Mouse (Mus musculus) hematopoietic stem cell, adult 5-6 weeks (primary cell): ENCODE measurements at regions not wholly inside any gene's neighbourhood (a gene's known extent, or its start where the extent isn't known, plus 50 kb on each side); places are given as distances from the start of the nearest gene placed in this dataset.
"Not testable (repeated sequence)": the region's sequence is repeated elsewhere in the genome, so short reads cannot be mapped to it uniquely, and the experiment has no call there.

Experiments
- ATAC-seq, 2 experiments: fragments of 125-278 bp in 1 of 2; replicated peaks in 1 of 2; 2 replicates each; pipeline ENCODE4 v1.8.0; 2016 to 2017; ENCODE audit warnings: inconsistent platforms in 2 of 2, mild to moderate bottlenecking in 2 of 2, moderate number of reproducible peaks in 2 of 2, low read depth in 1 of 2, moderate TSS enrichment in 1 of 2; ENCODE audit not compliant: low FRiP score in 2 of 2, poor library complexity in 2 of 2, severe bottlenecking in 2 of 2, insufficient read depth in 1 of 2, low TSS enrichment in 1 of 2

DNA sequence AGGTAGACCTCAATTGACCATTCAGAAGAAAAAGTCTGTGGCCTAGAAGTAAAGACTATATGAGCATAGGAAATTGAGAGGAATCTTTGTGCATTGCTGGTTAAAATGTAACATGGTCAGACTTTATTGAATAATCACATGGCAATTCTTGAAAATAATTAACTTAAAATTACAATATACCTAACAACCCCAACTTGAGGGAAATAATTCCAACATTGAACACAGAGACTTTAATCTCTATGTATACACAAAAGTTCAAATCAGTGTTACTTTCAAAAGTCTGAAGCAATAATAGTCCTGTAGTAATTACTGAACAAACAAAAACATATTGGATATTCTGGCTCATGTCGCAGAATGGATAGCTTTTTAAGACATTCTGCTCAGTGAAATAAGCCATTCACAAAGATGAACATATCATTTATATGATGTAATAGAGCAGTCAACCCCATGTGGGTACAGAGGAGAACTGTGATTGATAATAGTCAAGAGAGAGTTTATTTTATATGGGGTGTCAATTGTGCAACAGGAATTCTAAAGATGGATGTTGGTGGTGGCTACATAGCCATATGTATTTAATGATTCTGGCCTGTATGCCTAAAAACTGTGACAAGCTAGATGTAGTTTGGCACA lies 270.7 kb upstream of the Zic4 start:
- ATAC-seq, result no peak

DNA sequence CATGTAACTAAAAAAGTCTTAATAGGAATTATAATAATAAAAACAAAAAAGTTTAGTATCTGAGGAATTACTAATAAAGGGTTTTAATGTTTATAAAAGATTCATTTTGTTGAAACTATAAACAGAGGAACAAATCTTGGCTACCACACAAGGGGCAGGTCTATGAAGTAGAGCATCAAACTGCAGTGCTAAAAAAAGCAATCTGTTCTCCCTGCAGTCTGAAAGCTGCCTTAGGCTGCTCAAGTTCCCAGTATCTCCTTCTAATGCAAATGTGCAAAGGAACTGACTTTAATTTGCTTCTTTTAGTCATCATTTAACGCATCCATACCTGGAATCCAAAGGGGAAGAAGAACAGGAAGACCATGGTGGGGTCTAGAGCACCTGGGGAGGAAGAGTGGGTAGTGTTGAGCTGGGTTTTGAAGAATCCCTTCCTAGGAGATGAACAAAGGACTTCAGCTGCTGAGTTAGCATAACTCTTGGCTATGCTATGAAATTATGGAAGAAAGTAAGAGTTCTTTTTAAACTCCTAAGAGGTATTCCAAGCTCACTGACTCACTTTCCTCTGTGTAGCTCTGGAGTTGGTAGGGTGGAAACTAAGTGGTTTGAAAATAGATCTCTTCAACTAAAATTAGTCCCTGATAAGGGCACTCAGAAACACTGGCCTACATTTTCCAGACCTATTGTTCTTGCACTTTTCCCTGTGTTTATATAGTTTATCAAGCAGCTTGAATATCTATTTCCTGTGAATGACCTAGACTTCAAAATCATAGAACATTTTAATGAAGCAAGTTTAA lies 260.4 kb upstream of the Zic4 start:
- no peak for ATAC-seq

DNA sequence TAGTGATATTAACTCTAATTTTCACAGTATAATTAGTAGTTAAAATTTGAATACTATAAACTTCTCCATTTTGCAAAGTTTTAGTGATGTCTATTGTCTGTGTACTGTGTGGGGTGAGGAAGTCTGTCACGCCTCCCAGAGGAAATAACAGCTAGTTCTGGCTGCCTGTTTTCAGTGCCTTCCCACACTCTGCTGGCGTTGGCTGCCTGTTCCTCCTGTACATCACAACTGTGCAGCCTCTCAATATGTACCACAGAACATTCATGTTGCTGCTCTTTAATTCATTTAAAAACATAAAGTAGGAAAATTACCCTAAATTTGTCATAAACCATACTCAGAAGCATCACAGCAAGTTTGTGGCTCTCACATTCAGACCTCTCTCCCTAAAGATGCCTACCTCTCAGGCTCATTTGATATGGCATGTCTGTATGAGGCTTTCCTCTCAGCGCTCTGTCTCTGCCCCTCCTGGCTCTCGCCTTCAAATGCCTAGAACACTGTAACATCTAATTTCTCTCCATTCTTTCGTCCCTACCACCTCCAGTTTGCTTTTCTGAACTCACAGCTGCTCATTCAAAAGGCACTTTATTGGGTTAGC lies 239.7 kb upstream of the Zic4 start:
- no peak for ATAC-seq

DNA sequence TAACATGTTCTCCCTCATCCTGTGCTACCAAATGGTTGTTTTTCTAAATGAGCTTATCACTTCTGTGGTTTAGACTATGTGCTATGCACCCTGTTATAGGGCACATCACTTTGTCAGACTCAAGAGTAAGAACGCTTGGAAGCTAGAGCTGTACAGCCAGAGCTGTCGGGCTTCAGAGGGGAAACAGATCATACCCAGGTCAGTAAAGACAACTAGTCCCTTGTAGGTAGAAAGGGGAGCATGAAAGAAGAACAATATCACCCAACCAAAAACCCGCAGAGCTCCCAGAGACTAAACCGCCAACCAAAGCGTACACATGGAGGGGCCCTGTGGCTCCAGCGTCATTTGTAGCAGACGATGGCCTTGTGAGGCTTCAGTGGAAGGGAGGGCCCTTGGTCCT lies 239.0 kb upstream of the Zic4 start:
- ATAC-seq, result no peak

DNA sequence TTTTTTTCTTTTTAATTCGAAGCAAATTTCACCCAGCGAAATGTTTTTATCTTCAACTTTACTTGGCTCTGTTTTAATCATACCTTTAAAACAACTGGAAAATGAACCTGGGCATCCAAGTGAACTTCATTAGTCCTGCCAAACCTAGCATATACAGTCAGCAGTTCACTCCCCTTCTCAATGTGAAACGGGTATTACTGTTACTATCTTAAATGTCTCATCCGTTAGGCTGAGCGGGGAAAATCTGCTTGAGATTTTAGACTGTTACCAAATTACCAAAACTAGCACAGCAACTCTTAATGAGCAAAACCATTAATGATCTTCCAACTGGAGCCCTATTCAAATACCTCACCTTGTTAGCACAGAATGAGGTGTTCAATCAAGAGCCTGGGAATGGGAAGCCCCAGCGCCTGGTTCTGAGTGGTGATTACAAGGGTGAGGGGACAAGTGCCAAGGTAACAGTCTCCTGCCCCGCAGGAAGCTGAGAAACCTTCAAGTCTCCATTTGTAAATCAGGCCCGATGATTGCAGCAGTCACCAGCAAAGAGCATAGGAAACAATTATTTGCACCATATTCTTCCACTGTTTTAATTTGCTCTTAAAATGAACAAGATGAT lies 235.5 kb upstream of the Zic4 start:
- no peak for ATAC-seq

GRCm38 (mm10) chr9:91128491-91128890 lies 233.7 kb upstream of the Zic4 start:
- not testable (repeated sequence) for ATAC-seq

DNA sequence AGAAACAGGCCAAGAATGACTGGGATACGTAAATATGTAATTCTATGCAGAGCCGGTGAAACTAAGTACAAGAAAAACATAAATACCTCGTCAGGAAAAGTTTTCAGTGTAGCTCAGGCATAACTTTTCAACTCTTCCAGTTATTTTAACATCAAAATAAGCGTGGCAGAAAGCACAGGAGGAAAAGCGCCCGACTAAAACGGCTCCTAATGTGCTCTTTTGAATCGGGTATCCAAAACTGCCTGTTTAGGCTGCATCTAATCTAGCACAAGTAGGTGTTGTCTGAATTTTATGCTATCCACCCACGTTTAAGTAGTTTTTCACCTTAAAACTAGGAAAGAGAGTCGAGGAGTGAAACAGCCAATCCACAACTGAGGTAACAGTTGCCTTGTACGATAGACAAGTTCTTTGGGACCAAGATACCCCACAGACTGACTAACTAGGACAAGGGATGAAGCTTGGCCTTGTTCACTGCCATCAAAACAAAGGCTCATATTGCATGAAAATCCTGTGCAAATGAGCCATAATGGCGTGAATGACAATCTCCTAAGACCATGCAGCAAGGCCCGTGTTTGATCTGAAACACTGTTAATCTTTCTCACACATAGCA lies 232.0 kb upstream of the Zic4 start:
- ATAC-seq, result no peak

DNA sequence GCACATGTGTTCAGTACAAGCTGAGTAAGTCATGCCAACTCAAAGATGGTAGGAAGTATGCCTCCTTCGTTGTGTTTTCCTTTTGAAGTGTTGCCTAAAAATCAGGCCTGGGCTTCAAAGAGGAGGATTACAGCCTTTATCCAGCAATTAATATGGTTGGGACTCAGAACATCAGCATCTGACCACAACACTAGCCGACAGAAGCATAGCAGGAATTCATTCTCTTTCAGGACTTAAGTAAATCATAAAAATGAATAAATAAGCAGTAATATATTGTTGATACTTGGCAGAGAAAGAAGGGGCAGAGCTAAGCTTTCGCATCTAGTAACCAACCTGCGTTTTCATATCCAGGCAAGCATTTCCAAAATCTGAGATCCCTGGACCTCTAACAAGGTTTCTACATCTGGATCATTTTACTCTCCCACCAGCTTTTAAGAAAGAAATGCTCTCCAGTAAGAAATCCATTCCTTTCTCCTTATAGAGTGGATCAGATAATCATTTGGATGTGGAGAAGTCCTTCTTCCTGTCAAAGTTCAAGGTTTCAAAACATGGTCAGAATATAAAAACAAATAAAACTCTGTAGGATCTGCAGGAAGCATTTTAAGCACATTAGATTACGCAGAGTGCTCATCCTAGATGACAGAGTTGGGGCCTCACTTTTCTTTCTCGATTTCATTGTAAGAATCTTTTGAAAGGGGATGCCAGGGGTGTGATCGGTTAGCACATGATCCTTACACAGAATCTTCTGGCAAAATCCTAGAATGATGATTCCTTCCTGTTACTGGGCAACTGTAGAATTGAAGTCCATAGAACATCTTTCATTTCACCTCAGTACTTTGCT lies 230.6 kb upstream of the Zic4 start:
- ATAC-seq, result no peak

DNA sequence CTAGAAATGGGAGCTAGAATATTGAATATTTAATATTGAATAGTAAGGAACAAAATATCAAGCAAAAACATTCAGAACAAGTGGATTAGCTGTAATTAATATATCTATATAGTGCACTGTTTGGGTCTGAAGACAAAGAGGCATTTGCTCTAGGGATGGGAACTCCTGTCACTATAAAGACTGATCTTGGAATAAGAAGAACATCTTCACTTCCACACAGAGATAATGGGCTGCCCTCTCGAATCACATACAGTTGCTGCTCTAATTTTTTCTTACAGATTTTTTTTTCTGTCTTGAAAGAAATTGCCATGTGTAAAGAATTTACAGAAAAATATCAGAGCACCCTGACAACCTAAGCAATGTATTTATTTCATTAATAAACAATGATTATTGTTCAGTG lies 229.7 kb upstream of the Zic4 start:
- ATAC-seq, result no peak

DNA sequence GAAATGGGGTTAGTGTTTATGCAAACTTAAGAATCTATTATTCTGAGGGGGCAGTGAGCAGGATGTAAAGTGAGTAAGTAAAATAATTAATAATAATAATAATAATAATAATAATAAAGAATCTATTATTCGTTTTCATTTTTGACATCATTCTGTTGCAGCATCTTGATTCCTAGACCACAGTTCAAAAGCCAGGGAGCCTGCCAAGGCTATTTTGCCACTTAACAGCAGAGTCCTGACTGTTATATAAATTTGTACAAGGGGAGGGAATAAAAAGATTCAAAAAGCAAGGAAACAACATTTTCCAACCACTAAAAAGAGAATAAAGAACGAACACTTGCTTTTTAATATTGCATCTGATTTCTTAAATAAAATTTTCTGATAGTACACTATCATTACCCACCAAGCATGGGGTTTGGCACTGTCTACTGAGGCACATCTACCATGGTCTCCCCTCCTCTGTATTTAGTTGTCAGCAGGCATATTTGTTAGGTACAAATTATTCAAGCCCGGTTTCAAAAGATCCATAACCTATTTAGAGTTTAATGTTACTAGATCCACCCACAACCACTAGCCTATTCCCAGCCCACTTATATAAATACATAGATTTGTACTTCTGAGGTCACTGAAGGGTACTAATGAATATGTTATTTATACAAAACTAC lies 228.8 kb upstream of the Zic4 start:
- no peak for ATAC-seq

- no peak for ATAC-seq
Observed at GRCm38 (mm10) chr9:91134325-91134724, 227.9 kb upstream of the Zic4 start.

DNA sequence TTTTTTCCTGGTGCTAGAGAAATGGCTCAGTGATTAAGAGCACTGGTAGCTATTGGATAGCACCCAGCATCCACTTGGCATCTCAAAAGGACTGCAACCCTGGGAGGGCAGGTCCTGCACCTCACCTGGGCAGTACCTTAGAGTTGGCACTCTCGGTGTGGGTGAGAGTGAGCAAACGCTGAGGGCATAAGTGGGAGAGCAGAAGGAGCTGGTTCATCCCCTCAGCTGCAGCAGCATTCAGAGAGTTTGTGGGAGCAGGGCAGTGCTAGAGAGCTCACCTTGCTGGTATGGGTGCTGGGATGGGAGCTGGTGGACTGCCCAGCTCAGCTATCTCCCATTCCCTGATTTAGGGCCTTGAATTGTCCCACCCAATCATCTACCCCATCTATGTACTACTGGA lies 227.1 kb upstream of the Zic4 start:
- ATAC-seq, result no peak

DNA sequence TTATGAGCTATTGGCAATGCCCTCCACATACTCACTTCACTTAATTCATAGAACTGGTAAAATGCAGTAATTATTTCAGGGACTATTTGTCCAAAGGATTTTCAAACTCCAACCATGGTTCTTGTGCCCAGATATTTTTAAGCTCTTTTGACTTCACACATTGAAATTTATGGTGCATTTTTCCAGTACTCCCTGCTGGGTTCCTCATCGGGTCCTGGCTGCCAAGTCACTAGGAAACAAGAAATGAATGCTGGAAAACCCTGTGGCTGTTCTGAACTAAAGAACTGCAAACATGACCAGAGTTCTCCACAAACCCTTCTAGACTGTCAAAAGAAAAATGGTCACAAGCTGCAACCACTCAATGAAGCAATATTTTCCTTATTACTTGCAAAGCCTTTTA lies 221.6 kb upstream of the Zic4 start:
- ATAC-seq, result no peak

DNA sequence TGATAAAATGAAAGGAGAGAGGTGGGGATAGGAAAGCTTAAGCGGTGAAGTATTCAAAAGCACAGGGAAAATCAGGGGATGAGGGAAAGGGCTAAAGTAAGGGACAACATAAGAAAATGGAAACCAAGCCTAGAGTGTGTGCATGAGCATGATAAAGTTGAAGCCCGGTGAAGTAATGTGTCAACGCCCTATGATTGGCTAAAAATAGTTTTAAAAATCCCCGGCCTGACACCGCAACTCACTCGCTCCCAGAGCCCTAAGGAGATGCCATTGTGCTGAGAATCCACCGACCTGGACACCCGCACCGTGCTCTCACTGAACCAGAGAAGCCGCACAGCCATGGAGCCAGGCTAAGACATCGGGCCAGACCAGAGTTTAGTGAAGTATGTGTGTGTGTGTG lies 210.3 kb upstream of the Zic4 start:
- ATAC-seq, result no peak

- ATAC-seq, result no peak
Observed at GRCm38 (mm10) chr9:91159311-91159710, 202.9 kb upstream of the Zic4 start.

GRCm38 (mm10) chr9:91167871-91168270 lies 194.3 kb upstream of the Zic4 start:
- no peak for ATAC-seq

DNA sequence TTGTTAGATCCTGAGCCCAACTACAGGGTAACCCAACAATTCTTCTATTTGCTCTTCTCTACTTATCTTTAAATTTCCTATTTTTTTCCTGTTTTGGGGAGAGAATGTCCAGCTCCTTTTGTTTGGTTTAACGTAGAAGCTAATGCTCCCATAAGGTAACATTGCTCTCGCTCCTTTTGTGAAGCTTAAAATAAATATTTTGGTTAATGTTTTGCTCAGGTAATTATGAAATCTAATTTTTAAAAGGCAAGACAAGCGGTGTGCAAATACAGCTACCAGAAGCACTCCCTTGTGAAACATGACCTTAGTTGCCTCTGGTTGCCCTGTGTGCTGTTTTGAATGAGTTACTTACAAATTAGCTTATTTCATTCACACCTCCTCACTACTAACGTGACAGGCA lies 169.0 kb upstream of the Zic4 start:
- ATAC-seq, result no peak
